In the genomic region with DNA sequence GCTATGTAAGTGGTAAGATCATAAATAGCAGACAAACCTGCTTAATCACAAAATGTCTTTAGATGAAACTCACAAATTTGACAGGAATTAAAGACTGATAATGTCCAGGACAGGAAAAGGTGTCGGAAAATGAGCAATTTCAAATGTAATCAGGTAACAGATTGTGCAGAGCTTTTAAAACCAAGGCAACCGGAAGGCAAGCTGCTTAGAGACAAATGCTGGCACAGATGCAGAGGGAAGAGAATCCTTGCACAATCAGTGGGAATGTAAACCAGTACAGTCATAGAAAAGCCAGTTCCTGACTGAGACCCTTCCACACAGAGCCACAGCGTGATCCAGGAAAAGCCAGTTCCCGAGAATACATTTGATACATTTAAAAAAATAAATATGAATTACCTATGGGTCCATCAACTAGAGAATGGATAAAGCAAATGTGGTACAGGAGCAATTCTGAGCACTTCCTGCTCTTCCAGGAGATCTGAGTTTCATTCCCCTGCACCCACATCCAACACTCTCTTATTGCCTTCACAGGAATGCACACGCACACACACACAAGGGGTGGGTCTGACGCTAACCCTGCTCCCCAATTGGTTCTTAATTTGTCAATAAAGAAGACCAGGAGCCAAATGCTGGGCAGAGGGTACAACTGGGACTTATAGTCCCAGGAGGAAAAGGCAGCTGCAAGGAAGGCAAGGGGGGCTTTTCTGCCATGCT, we compare ENCODE assay signal across 11 mouse cellular contexts. TPM values are rescaled to one million over a fixed set of nuclear protein-coding genes. Genes with fewer than 3 reads are reported as not detected.
DNase-seq lines count a peak whose midpoint lies in the region; TF ChIP-seq lines count a peak whose summit lies in the region.
"Had no signal": no experiment of that assay in that cellular context is flagged by ENCODE, and none has a peak within 500 bp of the region (broad histone marks: within the 10 kb centered on the region; RNA-seq: fewer than 3 reads in every experiment).

No protein-coding gene starts in this region.

- no peak for TF ChIP-seq CTCF in C2C12 (IDR thresholded peaks at IDR 0.05; ENCODE audit: control insufficient read depth, insufficient read depth, insufficient read length)

- H3K4me3 ChIP-seq in C2C12 (ENCODE audit: insufficient read depth, poor library complexity, severe bottlenecking) = no peak overlapping the region
- H3K4me3 ChIP-seq: hindbrain, embryonic 15.5 days had no signal

- intact Hi-C loops in left cerebral cortex, postnatal 10 days (cut with DNase I) = no loop called here

- peak; percentile 11 to 34 for DNase-seq in left cerebral cortex, postnatal 10 days (ENCODE audit: extremely low spot score in 1 of 2, low spot score in 2 of 2)
- no peak for DNase-seq in left cerebral cortex, adult 8-10 months (ENCODE audit: low spot score in 2 of 2)
- DNase-seq in brain, adult 2 months (ENCODE audit: low read depth, low spot score) = peak; percentile 93
- DNase-seq in layer of hippocampus, adult 18-20 months (ENCODE audit: low spot score in 2 of 2) = peak; percentile 54 to 79
- no peak for DNase-seq in gastrocnemius, postnatal 4 days (ENCODE audit: low spot score in 2 of 2)
- no peak for DNase-seq in spleen, postnatal 10 days (ENCODE audit: low spot score in 2 of 2)
- DNase-seq: lung, embryonic 14.5 days had no signal

- no peaks in the 10 kb centered on the region for H3K79me2 ChIP-seq in C2C12 (ENCODE audit: control insufficient read depth, insufficient read depth)

- no peaks in the 10 kb centered on the region for H3K27me3 ChIP-seq in C2C12 (ENCODE audit: control insufficient read depth, insufficient read depth, insufficient read length)
- H3K27me3 ChIP-seq: hindbrain, embryonic 15.5 days; Patski had no signal

- H3K36me3 ChIP-seq in C2C12 (ENCODE audit: control insufficient read depth, insufficient read depth) = no peaks in the 10 kb centered on the region
- H3K36me3 ChIP-seq: hindbrain, embryonic 15.5 days had no signal

- no peak overlapping the region for H3ac ChIP-seq in C2C12 (ENCODE audit: control insufficient read depth, insufficient read length, low read depth)

- no peaks in the 10 kb centered on the region for H3K79me3 ChIP-seq in C2C12 (ENCODE audit: low read depth)

TF ChIP-seq in C2C12, 6 proteins besides CTCF, POLR2A, EP300 and RAD21:
- TF ChIP-seq MAX (IDR thresholded peaks at IDR 0.05) (no peak), CEBPB (IDR thresholded peaks at IDR 0.05; ENCODE audit: low read depth) (peak; percentile 24), MYOG (IDR thresholded peaks at IDR 0.05; ENCODE audit: control insufficient read depth, extremely low read depth, insufficient read length) (no peak), MYOD1 (IDR thresholded peaks at IDR 0.05; ENCODE audit: control insufficient read depth, insufficient read length, low read depth) (no peak), USF1 (IDR thresholded peaks at IDR 0.05; ENCODE audit: low read depth) (no peak)

RNA-seq across cellular contexts. Expression of a gene that starts 26.4 kb away (rescaled TPM):
- 1 to 10 TPM; 9.5 to 9.6 TPM for total RNA-seq in left cerebral cortex, postnatal 10 days (2021)
- total RNA-seq in left cerebral cortex, adult 8-10 months (2022) = 10 to 100 TPM in 1 of 4 experiments, 1 to 10 TPM in 3; 7.4 to 12.2 (median 8.2) TPM
- polyA plus RNA-seq in C2C12 (2012; fragmentation: generic; extraction: Trizol) = 0.42 TPM
- 10 to 100 TPM; 11.2 to 12.3 TPM for total RNA-seq in layer of hippocampus, adult 18-20 months (2021)
- total RNA-seq in gastrocnemius, postnatal 4 days (2021) = under 1 TPM; 0.29 to 0.54 TPM
- total RNA-seq: common myeloid progenitor, adult 5-6 weeks had no signal

RNA-seq across cellular contexts. Expression of a gene that starts 33.7 kb away (rescaled TPM):
- total RNA-seq in left cerebral cortex, postnatal 10 days (2021) = 10 to 100 TPM; 42.8 to 44.2 TPM
- 10 to 100 TPM; 35.2 to 43.7 (median 40.5) TPM for total RNA-seq in left cerebral cortex, adult 8-10 months (2022)
- polyA plus RNA-seq in C2C12 (2012; fragmentation: generic; extraction: Trizol) = 19.4 TPM
- 10 to 100 TPM; 42.5 to 50.8 TPM for total RNA-seq in layer of hippocampus, adult 18-20 months (2021)
- total RNA-seq in gastrocnemius, postnatal 4 days (2021) = 10 to 100 TPM; 26.4 to 27.9 TPM

Comparison
In these comparisons a context has a peak if more than half of its experiments do, and no peak if none do; other contexts are left out.
1. DNase-seq: peak in left cerebral cortex, postnatal 10 days (2 of 2), brain, adult 2 months (single experiment) and layer of hippocampus, adult 18-20 months (2 of 2); none in left cerebral cortex, adult 8-10 months (0 of 2), gastrocnemius, postnatal 4 days (0 of 2) and spleen, postnatal 10 days (0 of 2).
2. RNA of a gene that starts 26.4 kb away (total RNA-seq): 11.2 to 12.3 TPM in layer of hippocampus, adult 18-20 months, 9.5 to 9.6 TPM in left cerebral cortex, postnatal 10 days and 7.4 to 12.2 TPM in left cerebral cortex, adult 8-10 months; 0.29 to 0.54 TPM in gastrocnemius, postnatal 4 days; every median in the first group is over 4 times any median in the second.